Mouse (Mus musculus) kidney, postnatal 36 days (tissue): ENCODE results near the gene Gm17087.

ENCODE experiments used
- DNase-seq, 2 experiments: peaks; one replicate each; pipeline ENCODE4 v3.0.0; 2021 to 2022; ENCODE audit warnings: mixed read lengths in 2 of 2

The Gm17087 gene

DNA sequence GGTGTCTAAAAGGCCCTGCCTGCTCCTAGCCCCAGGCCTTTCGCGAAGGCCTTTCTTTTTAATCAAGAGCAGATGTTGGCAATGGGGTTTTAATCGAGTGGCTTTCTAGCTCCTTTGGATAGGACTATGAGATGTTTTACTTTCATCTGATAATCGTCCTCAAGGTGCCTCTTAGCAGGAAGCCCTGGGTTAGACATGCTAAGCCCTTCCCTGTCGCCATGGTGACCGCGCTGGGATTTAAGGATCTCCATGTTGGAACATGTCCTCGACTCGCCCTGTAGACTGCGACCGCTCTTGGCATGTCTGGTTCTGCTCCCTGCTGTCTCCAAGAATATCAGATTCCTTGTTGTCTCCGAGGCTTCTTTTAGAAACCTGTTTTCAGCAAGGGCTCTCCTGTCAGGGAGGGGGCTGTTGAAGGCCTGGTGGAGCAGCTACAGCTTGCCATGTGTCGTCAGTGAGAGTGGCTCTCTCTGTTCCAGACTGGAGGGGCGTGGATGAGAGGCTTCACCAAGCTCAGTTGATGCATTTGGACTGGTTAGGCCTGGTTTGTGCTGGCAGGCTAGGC lies 24.7 kb downstream of the Gm17087 start:
- no peak for DNase-seq

- DNase-seq = peak in 1 of 2 experiments; percentile 29
These were observed 28.6 kb downstream of the Gm17087 start for GRCm38 (mm10) chr17:8538102-8538501.

DNA sequence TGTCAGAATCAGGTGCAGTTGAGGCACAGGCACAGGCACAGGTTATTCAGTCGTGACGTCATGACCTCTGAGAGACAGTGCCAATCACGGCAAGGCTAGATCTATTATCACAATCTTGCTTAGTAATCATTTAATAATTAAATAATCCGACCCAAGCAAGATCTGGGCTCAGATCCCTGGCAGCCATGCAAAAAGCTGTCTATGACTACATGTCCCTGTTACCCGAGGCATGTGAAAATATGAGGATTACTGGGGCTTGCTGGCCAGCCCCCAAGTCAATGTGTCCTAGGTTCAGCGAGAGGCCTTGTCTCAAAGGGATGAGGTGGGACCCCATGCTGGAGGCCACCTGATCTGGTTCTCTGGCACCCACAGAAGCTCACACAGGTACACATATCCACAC lies 30.2 kb downstream of the Gm17087 start:
- no peak for DNase-seq

DNA sequence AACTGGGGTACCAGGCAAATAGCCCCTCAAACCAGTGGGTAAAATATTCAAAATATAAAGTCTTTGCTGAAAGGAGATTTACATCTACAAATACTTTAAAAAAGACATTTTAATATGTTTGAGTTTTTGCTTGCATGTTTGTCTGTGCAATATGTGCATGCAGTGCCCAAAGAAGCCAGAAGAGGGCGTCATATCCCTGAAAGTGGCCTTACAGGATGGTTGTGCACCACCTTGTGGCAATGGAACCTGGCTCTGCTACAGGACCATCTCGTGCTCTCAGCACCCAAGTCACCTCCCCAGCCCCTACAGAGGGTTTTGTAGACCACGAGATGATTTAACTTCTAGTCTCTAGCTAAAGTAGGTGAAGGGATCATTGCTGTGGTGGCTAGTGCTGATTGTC lies 32.9 kb downstream of the Gm17087 start:
- peak in 1 of 2 experiments; percentile 17 for DNase-seq

GRCm38 (mm10) chr17:8532609-8533008 lies 34.1 kb downstream of the Gm17087 start:
- no peak for DNase-seq

- DNase-seq = no peak
These were observed 38.1 kb downstream of the Gm17087 start for GRCm38 (mm10) chr17:8528641-8529040.

DNA sequence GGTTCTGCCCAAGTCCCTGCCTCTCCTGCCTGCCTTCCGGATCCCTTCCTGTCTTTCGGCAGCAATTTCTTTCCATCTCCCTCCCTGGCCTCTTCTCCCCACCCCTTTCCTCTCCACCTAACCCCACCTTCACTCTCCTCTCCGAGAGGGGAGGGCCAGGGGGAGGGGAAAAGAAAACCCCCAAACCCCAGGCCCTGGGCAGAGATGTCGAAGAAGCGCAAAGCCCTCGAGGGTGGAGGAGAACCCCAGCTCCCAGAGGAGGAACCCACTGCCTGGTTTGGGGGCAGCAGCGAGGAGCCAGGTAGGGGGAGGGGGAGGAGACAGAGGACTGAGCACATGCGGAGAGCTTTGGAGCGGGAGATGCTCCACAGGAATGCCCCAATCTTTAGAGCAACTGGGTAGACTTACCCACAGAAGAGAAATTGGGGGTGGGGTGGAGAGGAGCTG lies 39.9 kb downstream of the Gm17087 start:
- DNase-seq = no peak

GRCm38 (mm10) chr17:8525971-8526740 lies 40.6 kb downstream of the Gm17087 start:
- DNase-seq = peak in 1 of 2 experiments; percentile 18

DNA sequence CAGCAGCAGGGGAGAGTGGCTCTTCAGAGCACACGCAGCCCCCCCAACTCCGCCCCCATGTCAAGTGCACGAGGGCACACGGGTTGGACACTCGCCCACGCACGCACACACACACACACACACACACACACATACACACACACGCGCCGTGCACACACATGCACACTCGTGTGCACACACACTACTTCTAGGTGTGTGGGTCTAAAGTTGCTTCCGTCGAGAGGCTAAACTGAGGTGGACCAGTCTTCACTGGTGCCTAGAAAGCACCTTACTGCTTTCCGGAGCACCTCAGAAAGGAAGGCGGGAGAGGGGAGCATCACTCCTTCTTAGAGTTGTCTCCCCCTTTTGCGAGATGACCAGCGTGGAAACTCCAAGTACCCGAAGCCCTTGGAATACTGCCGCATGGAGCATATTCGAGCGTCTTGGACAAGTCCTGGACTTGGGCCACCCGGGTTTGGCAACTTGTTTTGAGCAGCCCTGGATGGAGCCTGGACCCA lies 41.5 kb downstream of the Gm17087 start, which contains the start of gene Pde10a:
Gene Pde10a (plus strand): TSS at position 148 of the 497 bp plus-strand sequence.
- DNase-seq = peak in 1 of 2 experiments; percentile 35

GRCm38 (mm10) chr17:8524387-8525165 lies 42.2 kb downstream of the Gm17087 start:
- DNase-seq = peak; percentile 81 to 87

DNA sequence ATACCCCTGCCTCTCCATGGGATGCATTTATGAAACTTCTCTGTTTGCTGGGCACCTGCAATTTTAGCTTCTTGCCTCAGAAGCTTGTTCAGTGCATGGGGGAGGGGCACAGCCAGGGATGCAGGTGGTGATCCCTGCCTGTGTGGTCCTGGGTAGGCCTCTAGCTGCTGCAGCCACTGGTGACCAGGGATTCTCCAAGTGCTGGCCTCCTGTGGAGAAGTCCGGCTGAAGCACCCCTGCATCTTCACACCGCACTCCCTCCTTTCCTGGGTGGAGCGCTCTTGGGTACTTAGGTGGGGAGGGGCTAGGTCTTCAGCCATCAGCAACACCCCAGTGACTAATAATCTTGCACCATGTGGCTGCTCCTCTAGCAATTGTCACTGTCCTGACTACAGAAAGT lies 42.8 kb downstream of the Gm17087 start:
- no peak for DNase-seq

- no peak for DNase-seq
These were observed 50.7 kb downstream of the Gm17087 start for GRCm38 (mm10) chr17:8516006-8516405.
